Mouse (Mus musculus): ENCODE data around the gene Cfap46. TPM values are rescaled to one million over a fixed set of nuclear protein-coding genes. Genes with fewer than 3 reads are reported as not detected.
"Not testable (repeated sequence)": the region's sequence is repeated elsewhere in the genome, so short reads cannot be mapped to it uniquely, and the experiment has no call there.

Gene Cfap46
- polyA plus RNA-seq, 1 experiment from 2014 or later, result 0.22 TPM

GRCm38 (mm10) chr7:139703146-139703825 lies 19.7 kb upstream of the Cfap46 start:
- Histone ChIP-seq H3K9ac (no peak overlapping the region), H3K4me3 (replicated peaks) (no peak overlapping the region), H3K4me1 (no peaks in the 10 kb centered on the region), H3K27me3 (replicated peaks) (no peaks in the 10 kb centered on the region), H3K27ac (no peak overlapping the region), H3K9me3 (no peaks in the 10 kb centered on the region), H3K36me3 (no peaks in the 10 kb centered on the region), H3K4me2 (no peak overlapping the region)
- ATAC-seq (ENCODE audit: insufficient read depth, low FRiP score, low read depth), result peak; percentile 77; the same call in 1 of the 2 replicates
- whole genome bisulfite sequencing, result 34% methylated on average over 6 of the region's 6 CpGs

- Histone ChIP-seq H3K4me3 (replicated peaks) (no peak overlapping the region), H3K27me3 (replicated peaks) (no peaks in the 10 kb centered on the region), H3K4me2 (no peak overlapping the region), H3K4me1 (no peaks in the 10 kb centered on the region), H3K9me3 (no peaks in the 10 kb centered on the region), H3K36me3 (no peaks in the 10 kb centered on the region), H3K27ac (no peak overlapping the region), H3K9ac (no peak overlapping the region)
- 35% methylated on average over 6 of the region's 6 CpGs for WGBS
- ATAC-seq (ENCODE audit: insufficient read depth, low FRiP score, low read depth), result no peak
Measured at GRCm38 (mm10) chr7:139701651-139702301, 18.2 kb upstream of the Cfap46 start.

- H3K36me3 ChIP-seq, result no peaks in the 10 kb centered on the region
- ATAC-seq (ENCODE audit: insufficient read depth, low FRiP score, low read depth), result no peak
- 94% methylated on average over 4 of the region's 4 CpGs for WGBS
- H3K4me3 ChIP-seq (replicated peaks), result no peak overlapping the region
- H3K27ac ChIP-seq, result no peak overlapping the region
- no peaks in the 10 kb centered on the region for H3K27me3 ChIP-seq (replicated peaks)
- H3K9me3 ChIP-seq, result no peaks in the 10 kb centered on the region
- no peak overlapping the region for H3K9ac ChIP-seq
- H3K4me2 ChIP-seq, result no peak overlapping the region
- no peaks in the 10 kb centered on the region for H3K4me1 ChIP-seq
Measured at GRCm38 (mm10) chr7:139692641-139693294, 9.2 kb upstream of the Cfap46 start.

- WGBS, result 78% methylated on average over 11 of the region's 11 CpGs
Measured at GRCm38 (mm10) chr7:139692211-139692610, 8.6 kb upstream of the Cfap46 start.

GRCm38 (mm10) chr7:139685336-139685735 lies 1.7 kb upstream of the Cfap46 start:
- no peaks in the 10 kb centered on the region for H3K36me3 ChIP-seq
- no peak for ATAC-seq (ENCODE audit: insufficient read depth, low FRiP score, low read depth)
- H3K4me2 ChIP-seq, result no peak overlapping the region
- no peak overlapping the region for H3K4me3 ChIP-seq (replicated peaks)
- no peaks in the 10 kb centered on the region for H3K4me1 ChIP-seq
- H3K27ac ChIP-seq, result no peak overlapping the region
- H3K27me3 ChIP-seq (replicated peaks), result no peaks in the 10 kb centered on the region
- H3K9ac ChIP-seq, result no peak overlapping the region
- no peaks in the 10 kb centered on the region for H3K9me3 ChIP-seq

More at GRCm38 (mm10) chr7:139692211-139692610, 8.6 kb upstream of the Cfap46 start:
- Histone ChIP-seq H3K4me3 (replicated peaks) (no peak overlapping the region), H3K36me3 (no peaks in the 10 kb centered on the region), H3K4me1 (no peaks in the 10 kb centered on the region), H3K27me3 (replicated peaks) (no peaks in the 10 kb centered on the region), H3K4me2 (no peak overlapping the region), H3K9me3 (no peaks in the 10 kb centered on the region), H3K9ac (no peak overlapping the region), H3K27ac (no peak overlapping the region)
- ATAC-seq (ENCODE audit: insufficient read depth, low FRiP score, low read depth), result no peak

GRCm38 (mm10) chr7:139684553-139684929 lies 924 bp upstream of the Cfap46 start:
- no peaks in the 10 kb centered on the region for H3K9me3 ChIP-seq
- H3K9ac ChIP-seq, result peak overlapping the region; percentile 12; the same call in 1 of the 2 replicates
- H3K4me3 ChIP-seq (replicated peaks), result peak overlapping the region; percentile 54
- H3K36me3 ChIP-seq, result no peaks in the 10 kb centered on the region
- H3K4me1 ChIP-seq, result no peaks in the 10 kb centered on the region
- H3K4me2 ChIP-seq, result peak overlapping the region; percentile 93
- peak; percentile 80 for ATAC-seq (ENCODE audit: insufficient read depth, low FRiP score, low read depth)
- WGBS, result under 1% methylated on average over 14 of the region's 14 CpGs
- H3K27ac ChIP-seq, result peak overlapping the region; percentile 44; the same call in 1 of the 2 replicates
- no peaks in the 10 kb centered on the region for H3K27me3 ChIP-seq (replicated peaks)

- H3K4me3 ChIP-seq (replicated peaks), result no peak overlapping the region
- no peak overlapping the region for H3K27ac ChIP-seq
- no peak for ATAC-seq (ENCODE audit: insufficient read depth, low FRiP score, low read depth)
- no peaks in the 10 kb centered on the region for H3K27me3 ChIP-seq (replicated peaks)
- no peaks in the 10 kb centered on the region for H3K9me3 ChIP-seq
- H3K36me3 ChIP-seq, result no peaks in the 10 kb centered on the region
- 70% methylated on average over 11 of the region's 11 CpGs for WGBS
- no peaks in the 10 kb centered on the region for H3K4me1 ChIP-seq
- no peak overlapping the region for H3K4me2 ChIP-seq
- H3K9ac ChIP-seq, result no peak overlapping the region
Measured at GRCm38 (mm10) chr7:139681921-139682598, 1.6 kb downstream of the Cfap46 start.

GRCm38 (mm10) chr7:139676433-139676832 lies 7.2 kb downstream of the Cfap46 start:
- Histone ChIP-seq H3K27ac (no peak overlapping the region), H3K4me1 (no peaks in the 10 kb centered on the region), H3K4me3 (replicated peaks) (no peak overlapping the region), H3K9me3 (no peaks in the 10 kb centered on the region), H3K4me2 (no peak overlapping the region), H3K9ac (no peak overlapping the region), H3K27me3 (replicated peaks) (no peaks in the 10 kb centered on the region; the same call in 1 of the 2 replicates), H3K36me3 (no peaks in the 10 kb centered on the region)
- ATAC-seq (ENCODE audit: insufficient read depth, low FRiP score, low read depth), result no peak
- WGBS, result 72% methylated on average over 3 of the region's 3 CpGs

GRCm38 (mm10) chr7:139666871-139667270 lies 16.7 kb downstream of the Cfap46 start:
- no peak for ATAC-seq (ENCODE audit: insufficient read depth, low FRiP score, low read depth)
- Histone ChIP-seq H3K4me1 (no peaks in the 10 kb centered on the region), H3K9ac (no peak overlapping the region), H3K4me2 (no peak overlapping the region), H3K27me3 (replicated peaks) (no peaks in the 10 kb centered on the region; the same call in 1 of the 2 replicates), H3K9me3 (no peaks in the 10 kb centered on the region), H3K27ac (no peak overlapping the region), H3K36me3 (no peaks in the 10 kb centered on the region), H3K4me3 (replicated peaks) (no peak overlapping the region)
- WGBS, result 77% methylated on average over 8 of the region's 8 CpGs

- no peak for ATAC-seq (ENCODE audit: insufficient read depth, low FRiP score, low read depth)
- Histone ChIP-seq H3K9ac (no peak overlapping the region), H3K4me3 (replicated peaks) (no peak overlapping the region), H3K4me2 (no peak overlapping the region), H3K4me1 (no peaks in the 10 kb centered on the region), H3K27me3 (replicated peaks) (no peaks in the 10 kb centered on the region), H3K36me3 (no peaks in the 10 kb centered on the region), H3K27ac (no peak overlapping the region), H3K9me3 (no peaks in the 10 kb centered on the region)
- 40% methylated on average over 3 of the region's 3 CpGs for WGBS
Measured at GRCm38 (mm10) chr7:139663318-139663717, 20.3 kb downstream of the Cfap46 start.

GRCm38 (mm10) chr7:139659901-139660300 lies 23.7 kb downstream of the Cfap46 start:
- H3K4me1 ChIP-seq; H3K4me2 ChIP-seq; H3K9ac ChIP-seq; H3K4me3 ChIP-seq (replicated peaks); H3K36me3 ChIP-seq; ATAC-seq (ENCODE audit: insufficient read depth, low FRiP score, low read depth); H3K9me3 ChIP-seq; H3K27me3 ChIP-seq (replicated peaks); H3K27ac ChIP-seq: not testable (repeated sequence)
- 92% methylated on average over 28 of the region's 28 CpGs for WGBS

- Histone ChIP-seq H3K4me1 (no peaks in the 10 kb centered on the region), H3K36me3 (no peaks in the 10 kb centered on the region), H3K4me2 (no peak overlapping the region), H3K4me3 (replicated peaks) (no peak overlapping the region), H3K27ac (no peak overlapping the region), H3K9ac (no peak overlapping the region), H3K27me3 (replicated peaks) (no peaks in the 10 kb centered on the region), H3K9me3 (no peaks in the 10 kb centered on the region)
- WGBS, result 69% methylated on average over 7 of the region's 7 CpGs
- ATAC-seq (ENCODE audit: insufficient read depth, low FRiP score, low read depth), result no peak
Measured at GRCm38 (mm10) chr7:139649698-139650097, 33.9 kb downstream of the Cfap46 start.
